Mouse (Mus musculus): ENCODE measurements around the gene Wdr35. TPM values are rescaled to one million over a fixed set of nuclear protein-coding genes. Genes with fewer than 3 reads are reported as not detected.

Wdr35 gene
- polyA plus RNA-seq, 2 experiments: 17.8 to 18.8 TPM

- no peaks in the 10 kb centered on the region for H3K27me3 ChIP-seq (ENCODE audit: control insufficient read depth, insufficient read depth, low read length)
- H3K4me2 ChIP-seq (replicated peaks; ENCODE audit: low read depth, low read length, severe bottlenecking): peak within 1 kb of the TSS; percentile 96
- WGBS: under 1% methylated on average over 30 of the region's 42 CpGs
- DNase-seq (ENCODE audit: low spot score) (peak; percentile 61), ATAC-seq (ENCODE audit: low FRiP score, low read depth) (peak; percentile 58; the same call in 1 of the 2 replicates)
- peaks cover 11% of the 10 kb centered on the region for H3K4me1 ChIP-seq (ENCODE audit: control insufficient read depth, insufficient read depth, low read length)
- H3K9me3 ChIP-seq (ENCODE audit: control insufficient read depth, low read length): no peaks in the 10 kb centered on the region
- peak within 1 kb of the TSS; percentile 52 for H3K9ac ChIP-seq (ENCODE audit: low read depth, low read length, severe bottlenecking)
- no peaks in the 10 kb centered on the region for H3K36me3 ChIP-seq (ENCODE audit: control insufficient read depth, insufficient read depth, low read length)
- H3K4me3 ChIP-seq (replicated peaks; ENCODE audit: low read length): peak within 1 kb of the TSS; percentile 46
- TF ChIP-seq POLR2A (IDR thresholded peaks at IDR 0.05; ENCODE audit: borderline replicate concordance, extremely low read depth, insufficient read depth, insufficient read length): no peak
- peak within 1 kb of the TSS; percentile 53 for H3K27ac ChIP-seq (replicated peaks; ENCODE audit: low read depth, low read length)
Observed at GRCm38 (mm10) chr12:8947714-8948464, 25.8 kb upstream of the Wdr35 start, which contains the start of gene Matn3. Gene Matn3 (plus strand): TSS chr12:8947929.

- no peak overlapping the region for H3K4me3 ChIP-seq (replicated peaks; ENCODE audit: low read length)
- no peak for TF ChIP-seq POLR2A (IDR thresholded peaks at IDR 0.05; ENCODE audit: borderline replicate concordance, extremely low read depth, insufficient read depth, insufficient read length)
- H3K27me3 ChIP-seq (ENCODE audit: control insufficient read depth, insufficient read depth, low read length): no peaks in the 10 kb centered on the region
- peaks cover 11% of the 10 kb centered on the region for H3K4me1 ChIP-seq (ENCODE audit: control insufficient read depth, insufficient read depth, low read length)
- 43% methylated on average over 10 of the region's 10 CpGs for WGBS
- ATAC-seq (ENCODE audit: low FRiP score, low read depth): no peak
- no peaks in the 10 kb centered on the region for H3K36me3 ChIP-seq (ENCODE audit: control insufficient read depth, insufficient read depth, low read length)
- H3K9me3 ChIP-seq (ENCODE audit: control insufficient read depth, low read length): no peaks in the 10 kb centered on the region
- no peak overlapping the region for H3K4me2 ChIP-seq (replicated peaks; ENCODE audit: low read depth, low read length, severe bottlenecking)
- no peak overlapping the region for H3K9ac ChIP-seq (ENCODE audit: low read depth, low read length, severe bottlenecking)
- H3K27ac ChIP-seq (replicated peaks; ENCODE audit: low read depth, low read length): peak overlapping the region; percentile 83
- DNase-seq (ENCODE audit: low spot score): no peak
Observed at GRCm38 (mm10) chr12:8953136-8953535, 20.6 kb upstream of the Wdr35 start.

GRCm38 (mm10) chr12:8954161-8954561 is 19.5 kb upstream of the Wdr35 start:
- ATAC-seq (ENCODE audit: low FRiP score, low read depth): peak; percentile 62; the same call in 1 of the 2 replicates
- WGBS: 44% methylated on average over 9 of the region's 9 CpGs

GRCm38 (mm10) chr12:8961607-8962316 is 11.9 kb upstream of the Wdr35 start:
- ATAC-seq (ENCODE audit: low FRiP score, low read depth) (no peak), DNase-seq (ENCODE audit: low spot score) (no peak)
- Histone ChIP-seq H3K36me3 (ENCODE audit: control insufficient read depth, insufficient read depth, low read length) (no peaks in the 10 kb centered on the region), H3K4me2 (replicated peaks; ENCODE audit: low read depth, low read length, severe bottlenecking) (no peak overlapping the region), H3K27me3 (ENCODE audit: control insufficient read depth, insufficient read depth, low read length) (no peaks in the 10 kb centered on the region), H3K9ac (ENCODE audit: low read depth, low read length, severe bottlenecking) (no peak overlapping the region), H3K4me3 (replicated peaks; ENCODE audit: low read length) (no peak overlapping the region), H3K4me1 (ENCODE audit: control insufficient read depth, insufficient read depth, low read length) (peaks cover 9% of the 10 kb centered on the region; the same call in 1 of the 2 replicates), H3K27ac (replicated peaks; ENCODE audit: low read depth, low read length) (peak overlapping the region; percentile 27; the same call in 1 of the 2 replicates), H3K9me3 (ENCODE audit: control insufficient read depth, low read length) (no peaks in the 10 kb centered on the region)
- WGBS: 44% methylated on average over 9 of the region's 9 CpGs
- TF ChIP-seq POLR2A (IDR thresholded peaks at IDR 0.05; ENCODE audit: borderline replicate concordance, extremely low read depth, insufficient read depth, insufficient read length): no peak

More at GRCm38 (mm10) chr12:8954161-8954561, 19.5 kb upstream of the Wdr35 start:
- TF ChIP-seq POLR2A (IDR thresholded peaks at IDR 0.05; ENCODE audit: borderline replicate concordance, extremely low read depth, insufficient read depth, insufficient read length): no peak
- H3K4me2 ChIP-seq (replicated peaks; ENCODE audit: low read depth, low read length, severe bottlenecking): no peak overlapping the region
- H3K4me1 ChIP-seq (ENCODE audit: control insufficient read depth, insufficient read depth, low read length): peaks cover 8% of the 10 kb centered on the region; the same call in 1 of the 2 replicates
- H3K27ac ChIP-seq (replicated peaks; ENCODE audit: low read depth, low read length): peak overlapping the region; percentile 83
- no peak overlapping the region for H3K4me3 ChIP-seq (replicated peaks; ENCODE audit: low read length)
- DNase-seq (ENCODE audit: low spot score): peak; percentile 50
- no peaks in the 10 kb centered on the region for H3K36me3 ChIP-seq (ENCODE audit: control insufficient read depth, insufficient read depth, low read length)
- no peak overlapping the region for H3K9ac ChIP-seq (ENCODE audit: low read depth, low read length, severe bottlenecking)
- H3K9me3 ChIP-seq (ENCODE audit: control insufficient read depth, low read length): no peaks in the 10 kb centered on the region
- no peaks in the 10 kb centered on the region for H3K27me3 ChIP-seq (ENCODE audit: control insufficient read depth, insufficient read depth, low read length)

- Histone ChIP-seq H3K27me3 (ENCODE audit: control insufficient read depth, insufficient read depth, low read length) (no peaks in the 10 kb centered on the region), H3K4me1 (ENCODE audit: control insufficient read depth, insufficient read depth, low read length) (peaks cover 4% of the 10 kb centered on the region), H3K4me2 (replicated peaks; ENCODE audit: low read depth, low read length, severe bottlenecking) (no peak overlapping the region), H3K9me3 (ENCODE audit: control insufficient read depth, low read length) (no peaks in the 10 kb centered on the region), H3K27ac (replicated peaks; ENCODE audit: low read depth, low read length) (no peak overlapping the region), H3K36me3 (ENCODE audit: control insufficient read depth, insufficient read depth, low read length) (no peaks in the 10 kb centered on the region), H3K9ac (ENCODE audit: low read depth, low read length, severe bottlenecking) (no peak overlapping the region), H3K4me3 (replicated peaks; ENCODE audit: low read length) (no peak overlapping the region)
- peak; percentile 69 for DNase-seq (ENCODE audit: low spot score)
- 10% methylated on average over 9 of the region's 9 CpGs for WGBS
- TF ChIP-seq POLR2A (IDR thresholded peaks at IDR 0.05; ENCODE audit: borderline replicate concordance, extremely low read depth, insufficient read depth, insufficient read length): no peak
- peak; percentile 89 for ATAC-seq (ENCODE audit: low FRiP score, low read depth)
Observed at GRCm38 (mm10) chr12:8969828-8970227, 3.9 kb upstream of the Wdr35 start.

All from limb, embryonic 14.5 days (tissue).